Mouse (Mus musculus): Measurements from ENCODE around the gene Rsbn1.

- TF ChIP-seq CTCF (IDR thresholded peaks at IDR 0.05; ENCODE audit: control insufficient read depth, insufficient read depth, insufficient read length): no peak
- no peak for TF ChIP-seq CEBPB (IDR thresholded peaks at IDR 0.05; ENCODE audit: low read depth)
- no peak for TF ChIP-seq MYOD1 (IDR thresholded peaks at IDR 0.05; ENCODE audit: control insufficient read depth, insufficient read length, low read depth)
- TF ChIP-seq USF1 (IDR thresholded peaks at IDR 0.05; ENCODE audit: low read depth): no peak
- TF ChIP-seq MAX (IDR thresholded peaks at IDR 0.05): no peak
- TF ChIP-seq MYOG (IDR thresholded peaks at IDR 0.05; ENCODE audit: control insufficient read depth, extremely low read depth, insufficient read length): no peak
Observed at GRCm38 (mm10) chr3:103916205-103916838, 2.4 kb downstream of the Rsbn1 start.
